Mouse (Mus musculus) c-Kit-positive CD71-positive TER-119-negative erythroid progenitor cells, embryonic 14.5 days (primary cell): ENCODE measurements around the gene Slc16a2.
"Not testable (repeated sequence)": the region's sequence is repeated elsewhere in the genome, so short reads cannot be mapped to it uniquely, and the experiment has no call there.

Experiments
- DNase-seq: peaks from one replicate; pipeline ENCODE4 v3.0.0-alpha.2; 2013; ENCODE audit warnings: low read depth

Slc16a2 gene

GRCm38 (mm10) chrX:103734041-103734625 lies 87.7 kb downstream of the Slc16a2 start:
- no peak for DNase-seq

GRCm38 (mm10) chrX:103733091-103733490 lies 88.7 kb downstream of the Slc16a2 start:
- no peak for DNase-seq

GRCm38 (mm10) chrX:103732033-103732703 lies 89.6 kb downstream of the Slc16a2 start:
- DNase-seq: no peak

- DNase-seq: no peak
These were observed 99.3 kb downstream of the Slc16a2 start for GRCm38 (mm10) chrX:103722437-103722836.

- no peak for DNase-seq
These were observed 102.1 kb downstream of the Slc16a2 start for GRCm38 (mm10) chrX:103719618-103720185.

- DNase-seq: no peak
These were observed 108.9 kb downstream of the Slc16a2 start for GRCm38 (mm10) chrX:103712922-103713321.

GRCm38 (mm10) chrX:103709671-103710070 lies 112.1 kb downstream of the Slc16a2 start:
- DNase-seq: no peak

GRCm38 (mm10) chrX:103708592-103708991 lies 113.2 kb downstream of the Slc16a2 start:
- no peak for DNase-seq

- no peak for DNase-seq
These were observed 117.2 kb downstream of the Slc16a2 start for GRCm38 (mm10) chrX:103704611-103705010.

GRCm38 (mm10) chrX:103704024-103704423 lies 117.8 kb downstream of the Slc16a2 start:
- DNase-seq: no peak

- DNase-seq: no peak
These were observed 124.0 kb downstream of the Slc16a2 start for GRCm38 (mm10) chrX:103697796-103698195.

GRCm38 (mm10) chrX:103696081-103696519 lies 125.7 kb downstream of the Slc16a2 start:
- no peak for DNase-seq

- peak; percentile 15 for DNase-seq
These were observed 126.4 kb downstream of the Slc16a2 start for GRCm38 (mm10) chrX:103695165-103695996.

- no peak for DNase-seq
These were observed 127.0 kb downstream of the Slc16a2 start for GRCm38 (mm10) chrX:103694787-103695164.

GRCm38 (mm10) chrX:103694381-103694780 lies 127.4 kb downstream of the Slc16a2 start:
- DNase-seq: no peak

GRCm38 (mm10) chrX:103692916-103693315 lies 128.9 kb downstream of the Slc16a2 start:
- no peak for DNase-seq

- no peak for DNase-seq
These were observed 133.2 kb downstream of the Slc16a2 start for GRCm38 (mm10) chrX:103688551-103688950.

- no peak for DNase-seq
These were observed 147.1 kb downstream of the Slc16a2 start for GRCm38 (mm10) chrX:103674674-103675073.

- DNase-seq: no peak
These were observed 148.0 kb downstream of the Slc16a2 start for GRCm38 (mm10) chrX:103673761-103674160.

GRCm38 (mm10) chrX:103670245-103670644 lies 151.5 kb downstream of the Slc16a2 start:
- no peak for DNase-seq

- DNase-seq: not testable (repeated sequence)
These were observed 157.3 kb downstream of the Slc16a2 start for GRCm38 (mm10) chrX:103664445-103664844.

- DNase-seq: no peak
These were observed 162.8 kb downstream of the Slc16a2 start for GRCm38 (mm10) chrX:103658985-103659384.

- no peak for DNase-seq
These were observed 168.8 kb downstream of the Slc16a2 start for GRCm38 (mm10) chrX:103653021-103653420.
